Mouse (Mus musculus) ES-Bruce4 (cell line): ENCODE measurements around the gene Mast4.

Experiments
- CTCF ChIP-seq: IDR thresholded peaks from one replicate; pipeline ENCODE4 v1.8.1; 2011; ENCODE audit warnings: low read depth, low read length
- POLR2A ChIP-seq: IDR thresholded peaks from one replicate; pipeline ENCODE4 v1.8.1; 2011; ENCODE audit warnings: low read length; ENCODE audit not compliant: insufficient read depth

DNA sequence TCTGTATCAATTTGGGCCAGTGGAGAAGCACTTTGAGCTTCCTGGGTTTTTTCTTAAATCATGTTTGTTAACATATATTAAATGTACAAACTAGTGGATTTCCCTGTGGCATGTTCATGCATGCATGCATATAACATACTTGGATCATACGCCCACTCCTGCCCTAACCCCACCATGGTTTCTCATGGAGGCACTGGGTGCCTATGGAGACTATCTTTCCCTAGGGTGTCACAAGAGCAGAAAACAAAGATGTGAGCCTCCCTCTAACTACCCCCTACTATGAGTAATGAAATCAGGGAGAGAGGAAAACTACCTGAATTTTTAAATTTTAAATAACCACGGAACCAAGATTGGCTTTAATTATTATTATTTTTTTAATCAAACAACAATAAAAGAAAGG, 32.2 kb downstream of the Mast4 start:
- TF ChIP-seq CTCF (no peak), POLR2A (no peak)
